Mouse (Mus musculus): ENCODE results near the gene Tctex1d4. TPM values are rescaled to one million over a fixed set of nuclear protein-coding genes. Genes with fewer than 3 reads are reported as not detected.

The Tctex1d4 gene
- total and polyA plus RNA-seq, 3 experiments = 0.31 to 1.3 TPM; not detected in 1

DNA sequence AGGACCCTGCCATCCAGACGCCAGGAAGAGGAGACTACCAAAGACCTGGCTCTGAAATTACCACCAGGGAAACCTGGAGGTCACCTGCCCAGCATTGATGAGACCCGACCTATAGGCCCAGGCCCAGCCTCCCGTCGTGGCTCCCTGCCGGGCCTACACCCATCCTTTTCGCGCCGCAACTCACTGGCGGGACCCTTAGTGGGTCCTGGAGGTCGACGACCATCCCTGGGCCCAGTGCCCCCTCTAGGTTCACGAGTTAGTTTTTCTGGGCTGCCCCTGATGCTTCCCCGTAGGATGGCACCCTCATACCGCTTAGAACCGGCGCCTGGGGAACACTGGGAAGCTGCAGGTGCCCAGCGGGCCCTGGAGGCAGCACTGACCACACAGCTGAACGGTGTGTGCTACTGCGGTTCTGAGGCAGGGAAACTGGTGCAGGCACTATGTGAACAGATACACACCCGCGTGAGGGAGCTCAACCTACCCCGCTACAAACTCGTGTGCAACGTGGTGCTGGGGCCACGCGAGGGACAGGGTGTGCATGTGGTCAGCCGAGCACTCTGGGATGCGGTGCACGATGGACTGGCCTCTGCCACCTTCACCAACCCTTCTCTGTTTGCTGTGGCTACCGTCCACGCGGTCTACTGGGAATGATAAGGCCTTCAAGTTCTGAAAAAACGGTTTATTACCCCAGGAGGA lies 1.5 kb downstream of the Tctex1d4 start:
- DNase-seq (ENCODE audit: low read depth, low spot score) = no peak
- no peak overlapping the region for H3K4me3 ChIP-seq (ENCODE audit: control insufficient read depth in 1 of 2, insufficient read depth in 1 of 2, low read depth in 2 of 2, low read length in 2 of 2)
- H3K27me3 ChIP-seq (ENCODE audit: control insufficient read depth in 1 of 2, insufficient read depth in 2 of 2, low read length in 2 of 2) = no peaks in the 10 kb centered on the region
- no peak overlapping the region for H3K9ac ChIP-seq (ENCODE audit: control insufficient read depth, low read depth, low read length, poor library complexity, severe bottlenecking)
- H3K27ac ChIP-seq (ENCODE audit: control insufficient read depth, low read depth, low read length) = no peak overlapping the region
- TF ChIP-seq MAFK (IDR thresholded peaks at IDR 0.05; ENCODE audit: borderline replicate concordance, low read depth, low read length) (no peak), POLR2AphosphoS5 (IDR thresholded peaks at IDR 0.05; ENCODE audit: borderline replicate concordance, low read depth, low read length) (no peak), USF1 (IDR thresholded peaks at IDR 0.05; ENCODE audit: low read depth, low read length) (no peak), MXI1 (IDR thresholded peaks at IDR 0.05; ENCODE audit: low read depth, low read length) (no peak), HCFC1 (IDR thresholded peaks at IDR 0.05; ENCODE audit: low read depth, low read length) (no peak), MEF2A (IDR thresholded peaks at IDR 0.05; ENCODE audit: extremely low read depth, insufficient replicate concordance, low read depth, low read length, poor library complexity, severe bottlenecking) (no peak), ETS1 (IDR thresholded peaks at IDR 0.05; ENCODE audit: low read depth, low read length) (no peak), MYC (IDR thresholded peaks at IDR 0.05; ENCODE audit: low read depth, low read length) (no peak), NELFE (IDR thresholded peaks at IDR 0.05; ENCODE audit: low read depth, low read length) (no peak), ZKSCAN1 (IDR thresholded peaks at IDR 0.05; ENCODE audit: low read depth, low read length) (no peak), ZNF384 (IDR thresholded peaks at IDR 0.05; ENCODE audit: low read depth, low read length) (no peak), NRF1 (IDR thresholded peaks at IDR 0.05; ENCODE audit: insufficient read depth, low read depth, low read length, poor library complexity, severe bottlenecking) (no peak), MYB (IDR thresholded peaks at IDR 0.05; ENCODE audit: low read depth, low read length) (no peak), POLR2A (IDR thresholded peaks at IDR 0.05; ENCODE audit: control insufficient read depth in 1 of 2, insufficient read depth in 1 of 2, low read depth in 1 of 2, low read length in 2 of 2, poor library complexity in 1 of 2) (no peak)
- H3K9me3 ChIP-seq (replicated peaks; ENCODE audit: insufficient read depth, low read length) = no peaks in the 10 kb centered on the region
- peaks cover 2% of the 10 kb centered on the region for H3K79me2 ChIP-seq (ENCODE audit: control insufficient read depth, insufficient read depth, low read length, poor library complexity)
- peaks cover 7 to 34% of the 10 kb centered on the region in 2 experiments for H3K4me1 ChIP-seq (ENCODE audit: control insufficient read depth in 1 of 2, insufficient read depth in 2 of 2, low read length in 2 of 2)
- H3K36me3 ChIP-seq (ENCODE audit: control insufficient read depth in 1 of 2, insufficient read depth in 2 of 2, low read length in 2 of 2) = peaks cover 0 to 27% of the 10 kb centered on the region in 2 experiments; a peak in 2 of 4 replicates

DNA sequence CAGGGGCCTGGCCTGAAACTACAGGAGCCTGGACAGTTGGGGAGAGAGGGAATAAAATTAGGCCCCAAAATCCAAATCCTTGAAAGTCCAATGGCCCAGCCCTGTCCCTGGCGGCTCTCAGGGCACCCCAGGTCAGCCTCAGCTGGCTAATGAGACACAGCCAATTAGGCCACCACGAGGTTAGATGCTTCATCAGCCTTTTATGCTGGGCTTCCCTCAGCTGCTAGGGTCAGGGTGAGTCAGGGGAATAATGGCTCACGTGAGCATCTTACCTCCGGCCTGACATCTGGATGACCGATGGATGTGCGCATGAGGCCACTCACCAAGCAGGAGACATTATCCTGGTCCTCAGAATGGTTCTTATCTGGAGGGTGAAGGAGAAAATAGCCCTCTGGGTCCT lies 4.2 kb downstream of the Tctex1d4 start:
- H3K36me3 ChIP-seq (ENCODE audit: control insufficient read depth in 1 of 2, insufficient read depth in 2 of 2, low read length in 2 of 2) = peaks cover 0 to 10% of the 10 kb centered on the region in 2 experiments; a peak in 2 of 4 replicates
- no peaks in the 10 kb centered on the region for H3K27me3 ChIP-seq (ENCODE audit: control insufficient read depth in 1 of 2, insufficient read depth in 2 of 2, low read length in 2 of 2)
- peaks cover 5 to 27% of the 10 kb centered on the region in 2 experiments for H3K4me1 ChIP-seq (ENCODE audit: control insufficient read depth in 1 of 2, insufficient read depth in 2 of 2, low read length in 2 of 2)

More for the DNA sequence above, 4.2 kb downstream of the Tctex1d4 start:
- Histone ChIP-seq H3K79me2 (ENCODE audit: control insufficient read depth, insufficient read depth, low read length, poor library complexity) (peaks cover 9% of the 10 kb centered on the region), H3K9me3 (replicated peaks; ENCODE audit: insufficient read depth, low read length) (no peaks in the 10 kb centered on the region), H3K4me3 (ENCODE audit: control insufficient read depth in 1 of 2, insufficient read depth in 1 of 2, low read depth in 2 of 2, low read length in 2 of 2) (no peak overlapping the region), H3K27ac (ENCODE audit: control insufficient read depth, low read depth, low read length) (no peak overlapping the region), H3K9ac (ENCODE audit: control insufficient read depth, low read depth, low read length, poor library complexity, severe bottlenecking) (no peak overlapping the region)
- no peak for DNase-seq (ENCODE audit: low read depth, low spot score)
- TF ChIP-seq GATA1 (IDR thresholded peaks at IDR 0.05; ENCODE audit: low read depth, low read length) = no peak
- no peak for TF ChIP-seq CHD1 (IDR thresholded peaks at IDR 0.05; ENCODE audit: low read depth, low read length)
- TF ChIP-seq NELFE (IDR thresholded peaks at IDR 0.05; ENCODE audit: low read depth, low read length) = no peak
- no peak for TF ChIP-seq E2F4 (IDR thresholded peaks at IDR 0.05; ENCODE audit: borderline replicate concordance, low read depth, low read length)
- no peak for TF ChIP-seq TAL1 (IDR thresholded peaks at IDR 0.05; ENCODE audit: low read length)
- TF ChIP-seq ETS1 (IDR thresholded peaks at IDR 0.05; ENCODE audit: low read depth, low read length) = no peak
- TF ChIP-seq ELF1 (IDR thresholded peaks at IDR 0.05; ENCODE audit: low read depth, low read length) = no peak
- no peak for TF ChIP-seq JUND (IDR thresholded peaks at IDR 0.05; ENCODE audit: low read depth, low read length)
- no peak for TF ChIP-seq SIN3A (IDR thresholded peaks at IDR 0.05; ENCODE audit: low read length)
- TF ChIP-seq USF1 (IDR thresholded peaks at IDR 0.05; ENCODE audit: low read depth, low read length) = no peak
- TF ChIP-seq MYB (IDR thresholded peaks at IDR 0.05; ENCODE audit: low read depth, low read length) = no peak
- no peak for TF ChIP-seq MXI1 (IDR thresholded peaks at IDR 0.05; ENCODE audit: low read depth, low read length)
- no peak for TF ChIP-seq ZMIZ1 (IDR thresholded peaks at IDR 0.05; ENCODE audit: low read depth, low read length)
- TF ChIP-seq TCF12 (IDR thresholded peaks at IDR 0.05; ENCODE audit: low read depth, low read length) = no peak

Measured in MEL (cell line).